Mouse (Mus musculus) lung, postnatal 10 days (tissue): Measurements from ENCODE around the gene Slc38a1.

Source experiments
- DNase-seq: peaks from one replicate; pipeline ENCODE4 v3.0.0; 2021

The Slc38a1 gene

DNA sequence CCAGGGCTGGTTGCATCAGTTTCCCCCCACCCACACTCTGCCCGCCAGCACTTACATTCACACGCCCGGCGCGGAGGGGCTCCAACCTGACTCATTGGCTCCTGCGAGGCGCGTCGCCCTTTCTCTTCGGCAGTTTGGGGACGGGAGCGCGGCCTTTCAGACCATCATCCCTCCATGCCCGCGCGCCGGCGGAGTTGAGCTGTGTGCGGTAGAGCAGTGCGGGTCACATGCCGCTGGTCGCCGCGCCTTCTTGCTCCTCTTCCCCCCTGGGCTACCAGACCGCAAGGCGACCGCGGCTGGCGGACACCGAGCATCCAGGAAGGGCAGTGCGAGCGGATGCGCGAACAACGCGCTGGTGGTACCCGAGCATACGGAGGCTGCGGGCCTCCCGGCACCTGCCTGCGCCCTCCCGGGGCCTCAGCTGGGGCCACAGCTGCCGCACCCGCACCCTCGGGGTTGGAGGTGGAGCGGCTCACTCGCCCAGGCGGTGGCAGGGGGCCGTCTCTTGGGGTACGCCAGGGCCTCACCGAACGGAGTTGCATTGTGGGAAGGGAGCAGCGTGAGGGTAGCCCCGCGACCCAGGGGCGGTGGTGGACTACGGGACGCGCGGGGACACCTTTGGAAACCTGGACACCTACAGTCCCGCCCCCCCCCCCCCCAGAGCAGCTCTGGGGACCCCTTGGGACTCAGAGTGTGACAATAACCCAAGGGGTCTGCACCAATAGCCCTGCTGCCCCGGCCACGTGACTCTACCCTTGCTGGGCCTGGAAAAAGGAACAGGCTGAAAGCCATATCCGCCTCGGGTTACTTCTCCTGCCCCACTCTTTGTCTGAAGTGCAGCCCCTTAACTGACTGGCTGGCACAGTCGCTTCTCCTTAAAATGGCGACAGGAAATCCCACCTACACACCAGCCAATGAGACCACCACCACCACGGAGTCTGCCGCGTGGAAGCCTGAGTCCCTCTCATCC, at the start of gene Slc38a1:
Gene Slc38a1, minus strand, starts transcription at position 478 of the 970 bp plus-strand sequence.
- DNase-seq: peak; percentile 29

DNA sequence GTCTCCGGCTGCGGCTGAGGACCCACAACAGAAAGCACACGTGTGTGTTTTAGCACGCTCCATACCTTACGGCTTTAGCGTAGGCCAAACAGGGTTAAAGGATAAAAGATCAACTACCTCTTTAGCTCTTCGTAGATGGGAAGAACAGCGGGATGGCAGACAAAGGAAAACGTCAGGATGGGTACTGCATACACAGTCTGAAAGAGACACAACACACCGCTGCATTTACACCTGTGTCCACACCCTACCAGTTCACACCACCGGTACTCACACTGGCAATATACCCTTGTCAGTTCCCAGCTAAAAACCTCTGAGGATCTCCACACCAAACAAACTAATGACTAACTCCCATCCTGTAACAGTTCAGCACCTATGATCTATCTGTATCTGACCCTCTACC, 49.7 kb upstream of the Slc38a1 start:
- DNase-seq: no peak

DNA sequence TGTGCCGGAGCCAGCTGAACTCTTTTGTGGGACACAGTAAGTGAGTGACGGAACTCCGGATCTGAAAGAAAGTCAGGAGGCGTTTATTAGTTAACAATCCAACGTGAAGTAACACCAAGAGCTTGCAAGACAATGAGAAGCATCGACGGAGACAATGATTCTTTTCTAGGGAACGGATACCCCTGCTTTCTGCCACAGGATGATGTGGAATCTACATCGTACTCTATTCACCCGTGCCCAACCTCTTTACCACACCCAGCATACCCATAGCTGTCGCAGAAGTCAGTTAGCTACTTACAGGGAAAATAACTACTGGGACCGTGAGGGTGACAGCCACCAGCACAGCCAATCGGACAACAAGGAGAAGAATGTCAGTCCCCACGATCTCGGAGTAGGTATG, 48.7 kb upstream of the Slc38a1 start:
- DNase-seq: no peak

DNA sequence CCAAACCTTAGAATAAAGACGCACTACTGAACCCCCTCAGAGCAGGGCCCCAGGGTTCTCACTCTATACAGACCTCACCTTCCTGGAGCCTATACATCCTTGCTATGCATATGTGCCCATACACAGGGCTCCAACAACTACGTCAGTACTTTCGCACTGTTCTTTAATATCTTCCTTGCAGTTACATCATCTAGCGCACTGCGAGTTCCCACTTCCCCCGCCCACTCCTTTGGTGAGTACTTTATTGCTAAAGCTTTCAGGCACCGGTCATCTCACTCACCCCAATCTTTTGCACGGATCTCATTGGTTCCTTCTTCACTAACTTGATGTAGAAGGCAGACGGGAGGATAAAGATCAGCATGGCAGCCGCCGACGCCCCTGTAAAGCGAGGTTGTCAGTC, 48.1 kb upstream of the Slc38a1 start:
- no peak for DNase-seq

DNA sequence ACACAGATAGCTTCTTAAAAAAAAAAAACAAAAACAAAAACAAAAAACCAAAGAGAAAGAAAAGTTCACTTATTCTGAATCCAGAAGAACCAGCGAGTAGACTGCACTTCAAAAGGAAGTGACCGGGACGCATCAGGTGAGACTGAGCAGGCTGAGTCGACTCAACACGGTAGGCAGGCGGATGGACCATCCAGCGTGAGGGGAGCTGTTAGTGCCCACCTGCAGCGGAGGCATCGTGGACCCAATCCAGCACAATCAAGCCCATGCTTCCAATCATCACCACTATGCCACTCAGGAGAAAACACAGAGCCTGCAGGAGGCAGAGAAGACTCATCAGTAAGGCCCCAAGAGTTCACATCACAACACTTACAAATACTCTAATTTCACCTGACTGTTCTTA, 47.2 kb upstream of the Slc38a1 start:
- no peak for DNase-seq

DNA sequence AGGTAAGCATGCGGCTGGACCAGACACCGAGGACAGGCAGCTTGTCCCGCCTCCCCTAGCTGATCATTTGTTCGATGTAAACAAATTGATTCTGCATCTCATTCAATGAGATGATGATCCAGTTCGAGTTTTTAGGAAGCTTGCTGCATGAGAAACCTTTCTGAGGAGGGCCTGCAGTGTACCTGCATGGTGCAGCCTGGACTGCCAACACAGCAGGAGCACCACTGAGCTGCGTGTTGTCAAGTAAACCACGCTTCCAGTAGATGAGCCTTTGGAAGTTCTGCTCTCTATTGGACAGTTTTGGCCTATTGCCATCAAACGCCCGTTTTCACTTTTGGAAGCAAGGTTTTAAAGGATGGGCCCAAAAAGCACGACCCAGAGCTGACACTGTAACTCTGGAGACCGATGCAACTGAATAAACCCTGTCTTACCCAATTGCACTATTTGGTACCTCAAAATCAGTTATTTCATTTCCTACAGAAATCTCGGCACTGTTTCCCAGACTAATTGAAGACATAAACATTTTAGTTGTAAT, 46.1 kb upstream of the Slc38a1 start:
- no peak for DNase-seq

DNA sequence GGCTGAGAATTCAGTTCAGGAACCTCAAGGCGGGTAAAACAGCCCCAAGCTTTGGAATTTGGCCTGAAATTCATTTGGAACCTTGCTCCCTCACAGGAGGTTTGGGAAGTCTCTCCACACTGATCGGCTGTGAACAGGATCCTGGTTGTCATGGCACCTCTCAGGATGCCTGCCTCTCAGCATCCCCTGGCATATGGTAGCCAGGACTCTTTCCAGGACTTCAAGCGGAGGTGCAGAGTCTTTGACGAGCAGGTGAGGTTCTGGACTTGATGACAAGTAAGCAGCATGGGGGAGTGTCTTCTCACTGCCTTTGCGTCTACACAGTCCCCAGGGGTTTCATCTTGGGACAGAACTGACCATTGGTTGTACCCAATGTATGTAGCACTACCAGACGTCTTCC, 45.3 kb upstream of the Slc38a1 start:
- no peak for DNase-seq

DNA sequence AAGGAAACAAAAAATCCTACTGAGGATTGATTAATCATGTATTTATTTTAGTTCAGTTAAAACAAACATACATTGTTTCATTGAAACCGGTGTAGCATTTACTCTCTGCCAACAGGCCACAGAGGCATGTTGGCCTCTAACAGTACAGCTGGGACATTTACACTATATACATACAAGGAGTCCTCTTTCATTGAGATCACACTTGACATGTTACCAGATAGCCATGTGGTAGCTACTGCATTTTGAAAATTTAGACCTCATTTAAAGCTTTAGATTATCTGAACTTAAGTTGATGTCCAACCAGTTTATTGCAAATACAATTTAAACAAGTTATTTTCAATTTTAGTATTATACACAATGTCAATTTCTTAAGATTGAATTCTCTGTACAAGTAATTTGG, 44.7 kb upstream of the Slc38a1 start:
- no peak for DNase-seq

DNA sequence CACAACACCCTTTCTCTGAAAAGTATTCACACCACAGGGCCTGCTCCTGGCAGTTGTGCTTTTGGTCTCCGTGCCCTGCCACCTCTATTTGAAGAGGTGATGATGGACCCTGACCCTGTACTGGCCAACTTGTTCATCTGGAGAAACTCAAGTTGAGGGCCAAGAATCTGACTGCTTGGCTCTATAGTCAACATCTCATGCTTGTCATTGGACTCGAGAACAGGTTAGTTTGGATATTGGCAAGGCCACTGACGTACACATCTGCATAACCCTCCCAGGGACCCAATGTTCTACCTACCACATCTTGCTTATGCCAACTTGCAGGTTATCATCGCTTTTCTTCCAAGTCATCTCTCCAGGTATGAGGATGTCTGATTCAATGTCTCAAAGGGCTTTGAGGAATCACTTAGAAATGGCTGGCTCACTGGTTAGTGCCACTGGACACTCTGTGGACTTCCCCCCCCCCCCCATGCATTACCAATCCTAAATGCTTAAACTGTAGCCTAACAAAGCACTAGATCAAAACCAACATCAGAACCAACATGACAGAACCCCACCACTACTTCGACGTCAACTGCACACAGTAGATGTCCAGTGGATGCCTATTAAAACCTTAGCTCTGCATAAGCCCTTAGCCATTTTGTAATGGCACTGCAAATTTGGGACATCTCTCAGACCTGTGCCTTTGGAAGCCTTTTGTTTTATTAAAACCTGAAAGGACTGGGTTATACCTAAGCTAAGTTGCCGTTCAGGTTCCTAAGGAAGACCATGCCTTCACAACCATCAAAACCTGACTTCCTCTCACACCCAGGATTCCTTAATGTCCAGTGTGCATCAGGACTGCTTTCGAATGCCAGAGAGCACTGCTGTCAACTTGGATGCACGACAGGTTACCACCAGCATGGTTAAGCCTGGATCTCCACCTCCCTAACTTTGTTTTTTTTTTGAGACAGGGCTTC, 43.8 kb upstream of the Slc38a1 start:
- DNase-seq: no peak

DNA sequence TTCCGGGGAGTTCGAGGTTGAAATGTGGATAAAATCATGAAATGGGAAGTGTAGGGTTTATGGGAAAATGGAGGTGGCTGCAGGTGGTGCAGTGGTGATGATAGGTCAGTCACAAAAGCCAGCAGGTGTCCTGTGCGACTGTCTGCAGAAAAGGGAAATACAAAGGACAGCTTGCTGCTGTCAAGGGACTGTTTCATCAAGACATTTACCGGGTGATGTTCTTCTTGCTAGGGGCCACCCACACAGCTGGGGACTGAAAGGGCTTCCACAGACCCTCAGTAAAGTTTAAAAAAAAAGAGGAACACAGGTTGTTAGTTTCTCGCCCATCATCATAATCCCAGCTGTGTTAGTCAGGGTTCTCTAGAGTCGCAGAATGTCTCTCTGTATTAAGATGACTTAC, 42.6 kb upstream of the Slc38a1 start:
- DNase-seq: no peak

DNA sequence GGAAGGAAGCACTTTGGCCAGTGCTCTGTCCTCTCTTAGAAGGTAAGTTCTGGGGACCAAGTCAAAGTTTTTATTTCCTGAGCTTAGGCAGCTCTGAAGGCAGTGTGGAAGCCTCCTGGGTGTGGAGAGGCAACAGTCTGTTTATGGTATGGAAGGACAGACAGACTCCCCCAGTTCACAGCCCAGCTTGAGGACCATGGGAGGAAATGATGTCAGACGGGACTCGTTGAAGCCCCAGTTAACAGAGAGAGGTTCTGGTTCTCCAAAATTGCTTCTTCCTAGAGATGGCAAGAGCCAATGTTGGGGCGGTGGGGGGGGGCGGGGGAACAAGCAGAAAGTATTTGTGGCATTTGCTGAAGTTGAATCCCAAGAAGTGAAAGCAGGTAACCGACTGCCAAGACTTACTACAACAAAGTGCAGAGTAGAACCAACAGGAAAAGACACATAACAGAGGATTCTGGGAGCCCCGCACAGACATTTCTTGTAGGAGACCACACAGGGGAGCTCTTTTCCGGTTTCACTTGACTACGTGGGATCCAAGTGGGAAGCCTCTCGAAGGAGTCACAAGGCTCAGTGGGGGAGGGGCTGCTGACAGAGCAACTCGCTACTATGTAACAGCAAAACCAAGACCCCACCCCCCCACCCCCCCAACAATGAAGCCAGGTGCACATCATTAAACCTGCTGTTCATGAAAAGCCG, 41.6 kb upstream of the Slc38a1 start:
- DNase-seq: peak; percentile 80

DNA sequence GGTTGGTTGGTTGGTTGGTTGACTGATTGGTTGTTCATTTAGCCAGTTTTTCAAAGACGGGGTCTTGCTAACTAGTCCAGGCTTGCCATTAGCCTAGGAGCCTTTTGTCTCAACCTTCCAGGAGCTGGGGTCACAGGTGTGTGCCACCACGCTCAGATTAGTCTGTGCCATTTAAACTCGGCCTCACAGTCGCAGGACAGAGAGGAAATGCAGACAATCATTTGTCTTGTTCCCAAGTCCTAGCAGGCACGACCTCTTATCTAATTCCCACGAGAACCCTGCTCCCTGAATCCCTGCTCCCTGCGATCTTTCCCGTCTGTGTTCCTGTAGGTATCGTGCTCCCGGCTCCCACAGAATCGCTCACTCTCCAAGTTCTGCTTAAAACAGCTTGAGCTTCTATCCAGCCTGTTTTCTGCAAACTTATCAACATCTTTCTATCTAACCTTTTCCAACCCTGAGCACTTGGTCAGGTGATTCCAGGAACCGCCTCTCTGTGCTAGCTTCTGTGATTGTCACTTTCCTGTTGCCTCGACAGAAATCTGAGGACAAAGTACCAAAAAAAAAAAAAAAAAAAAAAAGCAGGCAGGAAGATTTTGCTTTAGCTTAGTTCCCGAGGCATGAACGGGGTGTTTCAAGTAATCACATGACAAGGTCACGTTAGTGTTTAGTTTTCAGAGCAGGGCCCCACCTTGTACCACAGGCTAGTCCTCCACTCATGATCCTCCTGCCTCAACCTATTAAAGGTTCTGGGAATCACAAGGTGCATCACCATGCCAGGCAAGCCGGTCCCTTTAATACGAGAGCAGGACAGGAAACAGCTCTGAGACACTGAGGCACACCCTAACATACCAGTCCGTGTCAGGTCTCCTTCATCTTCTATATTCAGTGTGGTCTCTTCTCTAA, 36.4 kb upstream of the Slc38a1 start:
- DNase-seq: no peak

DNA sequence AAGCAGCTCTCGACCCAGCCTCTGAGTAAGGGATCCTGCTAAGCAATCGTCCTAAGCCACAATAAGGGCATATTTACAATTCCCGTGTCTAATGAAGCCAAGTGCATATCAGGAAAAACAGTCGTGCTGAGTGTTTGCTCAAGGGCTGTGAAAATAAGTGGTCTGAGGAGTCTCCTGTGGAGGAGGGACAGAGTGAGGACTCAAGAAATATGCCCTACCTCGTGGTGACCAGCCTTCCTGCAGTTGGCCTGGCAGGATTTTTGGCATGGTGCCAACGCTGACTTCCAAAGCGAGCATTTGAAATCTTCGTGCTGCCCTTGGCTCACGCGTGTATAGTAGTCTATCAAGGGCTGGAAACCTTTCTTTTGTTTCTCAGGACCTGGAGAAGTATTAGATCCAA, 33.8 kb upstream of the Slc38a1 start:
- DNase-seq: peak; percentile 67

DNA sequence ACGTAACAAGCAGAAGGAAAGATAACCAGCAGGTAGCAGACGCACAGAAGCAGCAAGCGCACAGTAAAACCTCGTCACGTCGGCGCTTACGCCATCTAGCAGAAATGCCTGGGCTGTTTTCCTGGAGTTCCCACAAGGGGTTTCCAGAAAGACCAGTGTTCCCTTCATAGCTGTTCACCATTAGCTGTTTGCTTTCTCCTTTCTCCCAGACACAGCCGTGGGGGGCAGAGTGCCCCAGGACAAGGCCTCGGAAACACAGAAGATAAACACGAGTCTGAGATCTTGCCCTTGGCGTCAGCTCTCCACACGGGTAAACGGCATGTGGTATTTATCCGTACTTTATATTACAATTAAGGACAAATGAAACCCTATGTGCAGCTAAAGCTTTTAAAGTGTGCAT, 33.0 kb upstream of the Slc38a1 start:
- DNase-seq: no peak

DNA sequence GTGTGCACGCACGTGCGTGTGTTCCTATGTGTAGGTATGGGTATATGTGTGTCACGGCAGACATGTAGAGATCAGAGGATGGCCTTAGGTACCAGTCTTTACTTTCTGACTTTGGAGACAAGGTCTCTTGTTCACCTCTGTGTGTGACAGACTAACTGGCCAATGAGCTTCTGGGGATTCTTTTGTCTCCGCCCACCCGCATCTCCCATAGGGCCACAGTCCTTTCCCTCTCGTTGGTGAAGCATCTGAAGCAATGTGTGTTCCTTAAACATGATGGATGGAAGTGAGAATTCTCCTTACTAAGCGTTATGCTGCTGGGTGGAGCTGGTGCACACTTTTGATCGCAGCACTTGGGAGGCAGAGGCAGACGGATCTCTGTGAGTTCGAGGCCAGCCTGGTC, 32.3 kb upstream of the Slc38a1 start:
- DNase-seq: no peak

DNA sequence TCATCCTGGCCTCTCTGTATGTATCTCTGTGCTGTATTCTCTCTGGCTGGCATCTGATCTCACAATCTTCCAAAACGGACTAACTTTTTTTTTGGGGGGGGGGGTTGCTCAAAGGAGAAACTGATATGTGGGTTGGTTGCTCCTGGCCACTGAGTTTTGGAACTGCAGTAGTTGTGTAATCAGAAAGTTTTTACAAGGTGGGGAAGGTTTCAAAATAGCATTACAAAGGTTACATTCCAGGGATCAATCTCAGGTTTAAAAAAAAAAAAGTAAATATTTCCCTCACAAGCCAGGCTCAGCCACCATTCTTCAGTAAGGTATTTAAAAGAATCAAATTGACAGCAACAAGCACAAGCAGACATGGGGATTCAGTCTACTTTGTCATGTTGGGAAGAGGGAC, 31.4 kb upstream of the Slc38a1 start:
- DNase-seq: no peak

DNA sequence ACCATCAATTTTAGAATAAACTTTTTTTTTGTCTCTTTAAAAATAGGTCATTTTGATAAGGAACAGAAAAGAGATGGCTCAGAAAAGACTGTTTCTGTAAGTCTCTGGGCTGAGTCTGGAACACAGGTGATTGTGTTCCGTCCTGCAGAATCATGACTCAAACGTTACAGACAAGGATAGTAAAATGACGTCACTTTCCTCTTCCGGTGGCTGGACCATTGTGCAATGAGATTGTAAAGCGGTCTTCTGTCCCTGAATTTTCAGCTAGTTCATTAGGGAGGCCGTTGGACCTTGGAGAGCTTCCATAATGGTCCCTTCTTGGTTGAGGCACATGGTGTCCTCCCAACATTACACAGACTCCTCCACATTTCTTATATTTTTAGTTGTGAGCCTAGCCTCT, 27.0 kb upstream of the Slc38a1 start:
- no peak for DNase-seq

DNA sequence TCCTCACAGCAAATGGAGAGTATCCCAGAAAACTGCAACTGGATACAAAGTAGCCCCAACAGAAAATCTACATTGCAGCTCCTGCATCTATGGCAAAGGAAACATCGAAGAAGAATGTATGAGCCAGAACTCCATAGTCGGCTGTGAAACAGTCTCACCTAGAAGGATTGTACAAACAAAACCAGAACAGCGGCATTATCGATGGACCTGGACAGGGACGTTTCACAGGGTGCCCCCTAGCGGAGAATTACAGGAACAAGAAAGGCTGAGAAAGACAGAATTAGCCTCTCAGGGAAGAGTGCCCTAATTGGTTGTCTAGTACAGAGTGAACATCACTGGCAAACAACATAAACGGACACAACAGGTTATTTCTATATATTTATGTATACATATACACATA, 23.9 kb upstream of the Slc38a1 start:
- DNase-seq: peak; percentile 79

DNA sequence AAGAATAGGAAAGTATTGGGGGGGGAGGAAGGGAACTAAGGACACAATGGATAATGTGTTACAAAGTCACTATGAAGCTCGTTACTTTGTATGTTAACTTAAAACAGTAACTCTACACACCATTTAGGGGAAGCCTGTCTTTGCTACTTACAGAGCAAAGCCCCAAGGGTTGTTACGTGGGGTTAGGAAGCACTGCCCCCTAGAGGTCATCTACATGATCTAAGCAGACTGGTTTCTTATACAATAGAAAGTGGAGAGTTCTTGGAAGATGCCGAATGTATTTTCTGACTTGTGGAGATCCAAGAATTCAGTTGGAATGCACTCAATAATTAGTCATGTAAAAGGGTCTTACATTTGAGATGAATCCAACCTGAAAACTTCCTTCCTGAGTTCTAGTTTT, 23.2 kb upstream of the Slc38a1 start:
- DNase-seq: peak; percentile 87

DNA sequence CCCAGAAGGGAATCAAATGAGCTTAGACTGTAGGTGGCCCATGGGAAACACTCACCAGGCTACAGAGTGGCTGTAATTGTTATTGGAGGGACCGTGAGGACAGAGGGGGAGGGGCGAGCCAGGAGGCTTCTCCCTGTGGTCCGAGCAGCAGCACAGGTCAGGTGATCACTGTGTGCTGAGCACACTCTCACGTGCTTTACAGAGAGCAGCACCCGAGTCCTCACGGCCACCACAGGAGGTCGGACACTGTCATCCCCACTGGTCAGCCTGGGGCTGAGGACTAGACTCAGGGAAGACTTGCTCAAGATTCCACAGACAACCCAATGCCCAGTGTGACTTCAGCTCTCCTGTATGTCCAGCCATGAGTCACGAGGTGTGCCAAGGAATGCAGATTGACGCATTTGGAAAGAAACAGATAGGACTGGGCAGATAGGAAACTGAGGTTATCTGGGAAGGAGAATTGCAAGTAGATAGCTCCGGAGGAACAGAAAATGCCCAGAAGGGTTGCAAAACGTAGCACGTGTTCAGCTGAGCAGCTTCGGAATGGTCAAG, 18.0 kb upstream of the Slc38a1 start:
- DNase-seq: no peak

DNA sequence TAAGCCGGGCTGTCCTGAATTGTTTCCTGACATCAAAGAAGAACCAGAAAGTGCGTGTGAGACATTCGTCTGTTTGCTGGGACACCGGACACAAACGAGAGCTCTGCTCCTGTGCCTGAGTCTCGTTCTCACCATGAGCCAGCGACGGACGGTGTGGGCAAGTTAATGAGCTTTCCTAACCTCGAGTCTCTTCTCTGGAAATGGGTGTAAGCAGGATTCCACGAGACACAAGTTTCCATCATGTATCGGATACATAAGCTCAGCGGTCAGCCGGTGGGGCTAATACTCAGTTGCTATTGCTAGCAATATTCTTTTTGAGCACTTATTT, 15.5 kb upstream of the Slc38a1 start:
- no peak for DNase-seq
